Comparison of ENCODE assay signal across 19 mouse cellular contexts in genomic region chr9:121776511-121776910, GRCm38 (mm10). TPM values are rescaled to one million over a fixed set of nuclear protein-coding genes. Genes with fewer than 3 reads are reported as not detected.
DNase-seq lines count a peak whose midpoint lies in the region; ATAC-seq and TF ChIP-seq lines count a peak whose summit lies in the region.
"Had no signal": no experiment of that assay in that cellular context is flagged by ENCODE, and none has a peak within 500 bp of the region (broad histone marks: within the 10 kb centered on the region; RNA-seq: fewer than 3 reads in every experiment).

No protein-coding gene starts in this region.

- DNase-seq in frontal cortex, postnatal 36 days (ENCODE audit: low spot score in 2 of 2), result peak; percentile 64 to 71
- DNase-seq in frontal cortex, postnatal 10 days (ENCODE audit: low spot score in 2 of 2), result no peak
- DNase-seq in layer of hippocampus, adult 2 months (ENCODE audit: low spot score in 2 of 2), result no peak
- no peak for DNase-seq in layer of hippocampus, adult 9-11 months
- DNase-seq in NIH3T3 (ENCODE audit: low read depth), result peak; percentile 79
- DNase-seq in heart, postnatal 10 days, result peak; percentile 64 to 67
- DNase-seq: cerebellum, adult 11-12 months; cerebellum, postnatal 36 days; kidney, adult 9 months; kidney, postnatal 4 days; layer of hippocampus, postnatal 36 days; lung, adult 2 months had no signal

- H3K27ac ChIP-seq in layer of hippocampus, adult 2 months, result peak overlapping the region; percentile 85
- no peak overlapping the region for H3K27ac ChIP-seq in forebrain, embryonic 16.5 days (ENCODE audit: low read length)
- H3K27ac ChIP-seq: embryonic facial prominence, embryonic 12.5 days; hindbrain, postnatal 0 days; macrophage; midbrain, embryonic 12.5 days had no signal

- intact Hi-C loops in heart, postnatal 10 days (cut with DNase I), result loop anchor here (2.0 kb wide), 1 partner anchor 16 kb away; no protein-coding TSS in a partner anchor

- H3K9ac ChIP-seq in forebrain, embryonic 16.5 days (replicated peaks; ENCODE audit: low read depth, low read length), result no peak overlapping the region
- H3K9ac ChIP-seq: embryonic facial prominence, embryonic 12.5 days; midbrain, embryonic 12.5 days had no signal

- no peak overlapping the region for H3K4me3 ChIP-seq in layer of hippocampus, adult 2 months
- H3K4me3 ChIP-seq in forebrain, embryonic 16.5 days (replicated peaks; ENCODE audit: low read length), result no peak overlapping the region
- H3K4me3 ChIP-seq: embryonic facial prominence, embryonic 12.5 days; midbrain, embryonic 12.5 days had no signal

- ATAC-seq in forebrain, embryonic 16.5 days, result no peak
- ATAC-seq: hindbrain, postnatal 0 days had no signal

- no peak overlapping the region for H3K4me2 ChIP-seq in forebrain, embryonic 16.5 days (ENCODE audit: low read length)
- H3K4me2 ChIP-seq: embryonic facial prominence, embryonic 12.5 days; midbrain, embryonic 12.5 days had no signal

- no peaks in the 10 kb centered on the region for H3K36me3 ChIP-seq in forebrain, embryonic 16.5 days (ENCODE audit: control insufficient read depth, insufficient read depth)
- H3K36me3 ChIP-seq: embryonic facial prominence, embryonic 12.5 days; midbrain, embryonic 12.5 days had no signal

- no peaks in the 10 kb centered on the region for H3K9me3 ChIP-seq in forebrain, embryonic 16.5 days (ENCODE audit: control insufficient read depth, low read length)
- H3K9me3 ChIP-seq: embryonic facial prominence, embryonic 12.5 days; midbrain, embryonic 12.5 days had no signal

- H3K27me3 ChIP-seq in forebrain, embryonic 16.5 days (replicated peaks; ENCODE audit: control insufficient read depth, insufficient read depth, low read length), result peaks cover 10% of the 10 kb centered on the region

- 77% methylated on average over 7 of the region's 7 CpGs for WGBS in forebrain, embryonic 16.5 days

- TF ChIP-seq CTCF in layer of hippocampus, adult 2 months (conservative IDR thresholded peaks at IDR 0.05), result no peak

- peaks cover 7% of the 10 kb centered on the region; the same call in 1 of the 2 replicates for H3K4me1 ChIP-seq in forebrain, embryonic 16.5 days (replicated peaks; ENCODE audit: control insufficient read depth, insufficient read depth, low read length)

RNA-seq across cellular contexts. Expression of gene Klhl40, which starts 0.9 kb away (rescaled TPM):
- total RNA-seq in layer of hippocampus, adult 2 months (2021), result 1 to 10 TPM; 3.3 to 4.6 TPM
- total RNA-seq in heart, postnatal 10 days (2021), result 10 to 100 TPM; 10.4 to 10.7 TPM
- 0.80 and 1.1 TPM in 2 replicates for polyA plus RNA-seq in forebrain, embryonic 16.5 days (2015; fragmentation: Nextera tagmentation; extraction: Ambion mirVana)
- total RNA-seq: neutrophil, adult 5-6 weeks had no signal
- polyA plus RNA-seq: liver, adult 2 months; macrophage had no signal

RNA-seq across cellular contexts. Expression of gene Hhatl, which starts 15.8 kb away (rescaled TPM):
- total RNA-seq in layer of hippocampus, adult 2 months (2021), result 10 to 100 TPM; 15.6 to 19.9 TPM
- 100 to 1,000 TPM; 111 to 112 TPM for total RNA-seq in heart, postnatal 10 days (2021)
- not detected in 2 replicates for polyA plus RNA-seq in forebrain, embryonic 16.5 days (2015; fragmentation: Nextera tagmentation; extraction: Ambion mirVana)
- total RNA-seq: liver, adult 2 months; neutrophil, adult 5-6 weeks had no signal
- polyA plus RNA-seq: liver, adult 2 months; macrophage; midbrain, embryonic 12.5 days had no signal

RNA-seq across cellular contexts. Expression of gene Zfp651, which starts 17.4 kb away (rescaled TPM):
- total RNA-seq in layer of hippocampus, adult 2 months (2021), result 100 to 1,000 TPM; 101 to 102 TPM
- total RNA-seq in heart, postnatal 10 days (2021), result 10 to 100 TPM; 89.0 to 98.3 TPM
- polyA plus RNA-seq in forebrain, embryonic 16.5 days (2015; fragmentation: Nextera tagmentation; extraction: Ambion mirVana), result 16.4 and 20.4 TPM in 2 replicates
- total RNA-seq: neutrophil, adult 5-6 weeks had no signal

RNA-seq across cellular contexts. Expression of gene Nktr, which starts 57.5 kb away (rescaled TPM):
- 100 to 1,000 TPM; 104 to 127 TPM for total RNA-seq in layer of hippocampus, adult 2 months (2021)
- total RNA-seq in heart, postnatal 10 days (2021), result 10 to 100 TPM; 46.9 to 47.7 TPM
- 59.1 and 60.4 TPM in 2 replicates for polyA plus RNA-seq in forebrain, embryonic 16.5 days (2015; fragmentation: Nextera tagmentation; extraction: Ambion mirVana)

Comparison
In these comparisons a context has a peak if more than half of its experiments do, and no peak if none do; other contexts are left out.
1. DNase-seq: peak in frontal cortex, postnatal 36 days (2 of 2), NIH3T3 (single experiment) and heart, postnatal 10 days (2 of 2); none in frontal cortex, postnatal 10 days (0 of 2), layer of hippocampus, adult 2 months (0 of 2) and layer of hippocampus, adult 9-11 months (single experiment).
2. RNA of gene Hhatl, which starts 15.8 kb away (total RNA-seq): 111 to 112 TPM in heart, postnatal 10 days; 15.6 to 19.9 TPM in layer of hippocampus, adult 2 months; every median in the first group is over 4 times any median in the second.